Mouse (Mus musculus): ENCODE results near the gene Tob1. TPM values are rescaled to one million over a fixed set of nuclear protein-coding genes. Genes with fewer than 3 reads are reported as not detected.

Tob1 gene
- polyA plus RNA-seq, 2 experiments from 2014 or later = 5.3 to 5.8 TPM

Other genes with a start within 250 kb of the Tob1 start
- 100 to 1,000 TPM in 1 of 2 experiments, 10 to 100 TPM in 1; 19.2 to 305 TPM for gene Gm20390, start 243.2 kb upstream of the Tob1 start, polyA plus RNA-seq (2017; shearing (Covaris generic))
- gene Nme1, start 242.9 kb upstream of the Tob1 start, polyA plus RNA-seq (2017; shearing (Covaris generic)) = 100 to 1,000 TPM; 144 to 327 TPM
- gene Spag9, start 215.4 kb upstream of the Tob1 start, polyA plus RNA-seq (2017; shearing (Covaris generic)) = 10 to 100 TPM; 17.2 to 18.7 TPM
- 1 to 10 TPM in 1 of 2 experiments, under 1 TPM in 1; 0.65 to 1.0 TPM for gene Wfikkn2, start 34.6 kb downstream of the Tob1 start, polyA plus RNA-seq (2017; shearing (Covaris generic))
- 1 to 10 TPM in 1 of 2 experiments, not detected in 1; 2.6 TPM for gene Gm21885, start 70.4 kb downstream of the Tob1 start, polyA plus RNA-seq (2017; shearing (Covaris generic))
- gene Luc7l3, start 110.5 kb downstream of the Tob1 start, polyA plus RNA-seq (2017; shearing (Covaris generic)) = 100 to 1,000 TPM; 144 to 155 TPM
- 10 to 100 TPM; 11.8 to 13.2 TPM for gene Ankrd40, start 116.5 kb downstream of the Tob1 start, polyA plus RNA-seq (2017; shearing (Covaris generic))
- under 1 TPM; 0.45 to 0.79 TPM for gene Abcc3, start 181.5 kb downstream of the Tob1 start, polyA plus RNA-seq (2017; shearing (Covaris generic))